Mouse (Mus musculus) stomach, postnatal 0 days (tissue): ENCODE data around the gene Clic1. TPM values are rescaled to one million over a fixed set of nuclear protein-coding genes. Genes with fewer than 3 reads are reported as not detected.
"Not testable (repeated sequence)": the region's sequence is repeated elsewhere in the genome, so short reads cannot be mapped to it uniquely, and the experiment has no call there.

Source experiments
- ATAC-seq: fragments of 200-750 bp; cut with Nextera tagmentation; 2 replicates; pipeline ENCODE4 v1.8.0; 2017; ENCODE audit not compliant: low FRiP score, low TSS enrichment
- DNase-seq: peaks from one replicate; pipeline ENCODE4 v3.0.0-alpha.2; 2016; ENCODE audit warnings: low spot score
- H3K27ac ChIP-seq: fragments of 300-500 bp; sonication (generic); replicated peaks from 2 replicates; pipeline ENCODE4 v1.5.1; 2014; ENCODE audit warnings: mild to moderate bottlenecking, control low read depth
- H3K27me3 ChIP-seq: fragments of 300-500 bp; sonication (generic); 2 replicates; pipeline ENCODE4 v1.6.1; 2014; ENCODE audit warnings: low read length; ENCODE audit not compliant: control insufficient read depth, insufficient read depth
- H3K36me3 ChIP-seq: fragments of 300-500 bp; sonication (generic); 2 replicates; pipeline ENCODE4 v1.6.1; 2014; ENCODE audit warnings: low read length, mixed read lengths; ENCODE audit not compliant: control insufficient read depth, insufficient read depth
- H3K4me1 ChIP-seq: fragments of 300-500 bp; sonication (generic); replicated peaks from 2 replicates; pipeline ENCODE4 v1.6.1; 2014; ENCODE audit warnings: antibody characterized with exemption; ENCODE audit not compliant: control insufficient read depth, insufficient read depth
- H3K4me2 ChIP-seq: fragments of 300-500 bp; sonication (generic); replicated peaks from 2 replicates; pipeline ENCODE4 v1.6.1; 2014; ENCODE audit warnings: low read depth, mild to moderate bottlenecking, control low read depth, moderate library complexity
- H3K4me3 ChIP-seq: fragments of 300-500 bp; sonication (generic); 2 replicates; pipeline ENCODE4 v1.5.1; 2014; ENCODE audit warnings: low read depth, low read length, control low read depth
- H3K9ac ChIP-seq: fragments of 300-500 bp; sonication (generic); 2 replicates; pipeline ENCODE4 v1.6.1; 2014; ENCODE audit warnings: mild to moderate bottlenecking, low read length, control low read depth, mixed read lengths
- H3K9me3 ChIP-seq: fragments of 300-500 bp; sonication (generic); 2 replicates; pipeline ENCODE4 v1.6.1; 2016; ENCODE audit warnings: low read length; ENCODE audit not compliant: control insufficient read depth
- CTCF ChIP-seq: IDR thresholded peaks from 2 replicates; pipeline ENCODE4 v1.5.1; 2016; ENCODE audit warnings: antibody characterized with exemption, low read depth, mild to moderate bottlenecking, moderate library complexity
- EP300 ChIP-seq: optimal IDR thresholded peaks from 2 replicates; pipeline ENCODE3; 2016; ENCODE audit warnings: antibody characterized with exemption
- WGBS: fragments of 180-500 bp; shearing (Covaris S2); extraction: QIAGEN DNeasy Blood & Tissue Kit; methylation state at CpG from one replicate; pipeline ENCODE4 v1.1.7; 2014; 5-methylcytosine and 5-hydroxymethylcytosine counted together
- polyA plus RNA-seq: library from polyadenylated mRNA; unstranded; fragments of >200 nt; fragmentation: Nextera tagmentation; extraction: Ambion mirVana; gene quantifications from 2 replicates; pipeline ENCODE4 v1.2.1, GENCODE M21; 2015

Gene Clic1
- polyA plus RNA-seq, 1 experiment from 2014 or later = 344 TPM

DNA sequence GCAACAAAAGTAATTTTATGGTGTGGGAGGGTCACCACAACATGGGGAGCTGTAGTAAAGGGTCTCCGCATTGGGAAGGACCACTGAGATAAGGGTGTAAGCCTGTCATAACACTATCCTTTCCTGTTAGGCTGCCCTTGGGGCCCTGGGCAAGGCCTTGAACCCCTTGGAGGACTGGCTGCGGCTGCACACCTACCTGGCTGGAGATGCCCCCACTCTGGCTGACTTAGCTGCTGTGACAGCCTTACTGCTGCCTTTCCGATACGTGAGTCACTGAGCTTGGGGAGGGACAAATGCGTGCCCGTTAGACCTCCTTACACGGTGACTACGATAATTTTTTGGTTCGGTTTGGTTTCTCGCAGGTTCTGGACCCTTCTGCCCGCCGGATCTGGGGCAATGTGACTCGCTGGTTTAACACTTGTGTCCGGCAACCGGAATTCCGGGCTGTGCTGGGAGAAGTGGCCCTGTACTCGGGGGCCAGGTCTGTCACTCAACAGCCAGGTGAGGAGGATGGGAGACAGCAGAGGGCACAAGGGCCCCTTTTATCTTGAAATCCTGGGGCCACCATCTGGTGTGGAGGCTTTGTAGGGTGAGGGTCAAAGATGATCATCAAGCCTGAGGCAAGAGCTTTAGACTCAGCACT lies 45.6 kb upstream of the Clic1 start:
- no peak overlapping the region for H3K27ac ChIP-seq

GRCm38 (mm10) chr17:35005158-35005557 lies 44.6 kb upstream of the Clic1 start:
- no peak for ATAC-seq
- H3K4me2 ChIP-seq = no peak overlapping the region
- DNase-seq = no peak
- WGBS = 90% methylated on average over 10 of the region's 10 CpGs
- no peak overlapping the region for H3K4me3 ChIP-seq
- no peak overlapping the region for H3K27ac ChIP-seq
- peaks cover 9% of the 10 kb centered on the region for H3K4me1 ChIP-seq
- no peak overlapping the region for H3K9ac ChIP-seq
- H3K9me3 ChIP-seq = no peaks in the 10 kb centered on the region
- TF ChIP-seq CTCF = no peak
- TF ChIP-seq EP300 = no peak
- no peaks in the 10 kb centered on the region for H3K27me3 ChIP-seq
- peaks cover 14% of the 10 kb centered on the region for H3K36me3 ChIP-seq

More for the DNA sequence above, 45.6 kb upstream of the Clic1 start:
- Histone ChIP-seq H3K27me3 (no peaks in the 10 kb centered on the region), H3K9ac (no peak overlapping the region), H3K36me3 (peaks cover 14% of the 10 kb centered on the region), H3K4me3 (no peak overlapping the region), H3K4me2 (no peak overlapping the region), H3K9me3 (no peaks in the 10 kb centered on the region), H3K4me1 (peaks cover 9% of the 10 kb centered on the region)
- DNase-seq (no peak), ATAC-seq (no peak)
- TF ChIP-seq CTCF (no peak), EP300 (no peak)
- 96% methylated on average over 17 of the region's 17 CpGs for WGBS

DNA sequence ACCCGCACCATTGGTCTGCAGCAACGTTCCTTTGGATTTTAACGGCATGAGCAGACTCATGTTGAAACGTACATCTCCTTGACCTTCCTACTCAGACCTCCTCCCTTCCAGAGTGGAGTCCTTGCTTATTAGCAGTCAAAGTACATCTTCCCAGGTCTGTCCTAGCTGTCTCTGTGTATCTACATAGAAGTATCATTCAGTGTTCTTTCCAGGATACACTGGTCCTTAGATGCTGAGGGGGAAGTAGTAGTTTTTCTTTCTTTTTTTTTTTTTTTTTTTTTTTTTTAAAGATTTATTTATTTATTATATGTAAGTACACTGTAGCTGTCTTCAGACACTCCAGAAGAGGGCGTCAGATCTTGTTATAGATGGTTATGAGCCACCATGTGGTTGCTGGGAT lies 43.9 kb upstream of the Clic1 start:
- not testable (repeated sequence) for H3K4me3 ChIP-seq, H3K4me2 ChIP-seq, H3K27ac ChIP-seq, H3K4me1 ChIP-seq, H3K27me3 ChIP-seq, H3K9me3 ChIP-seq, H3K9ac ChIP-seq, ATAC-seq, DNase-seq
- peaks cover 22% of the 10 kb centered on the region for H3K36me3 ChIP-seq
- WGBS = 96% methylated on average over 4 of the region's 5 CpGs

DNA sequence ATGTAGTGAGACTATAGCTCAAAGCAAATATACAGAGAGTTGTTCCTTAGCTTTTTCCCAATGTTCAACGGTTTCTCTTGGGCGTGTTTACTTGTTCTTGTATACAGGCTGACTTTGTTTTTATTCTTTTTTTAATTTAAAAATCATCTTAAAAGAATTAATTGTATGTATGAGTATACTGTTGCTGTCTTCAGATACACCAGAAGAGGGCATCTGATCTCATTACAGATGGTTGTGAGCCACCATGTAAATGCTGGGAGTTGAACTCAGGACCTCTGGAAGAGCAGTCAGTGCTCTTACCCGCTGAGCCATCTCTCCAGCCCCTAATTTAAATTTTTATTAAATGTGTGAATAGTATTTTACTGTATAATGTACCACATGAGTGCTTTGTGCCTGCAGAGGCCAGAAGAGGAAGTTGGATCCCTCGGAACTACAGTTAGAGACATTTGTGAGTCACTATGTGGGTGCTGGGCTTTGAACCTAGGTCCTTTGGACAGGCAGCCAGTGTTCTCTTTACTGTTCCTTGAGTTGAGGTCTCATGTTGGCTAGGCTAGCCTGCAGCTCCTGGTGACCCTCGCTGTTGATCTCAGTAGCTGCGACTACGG lies 42.3 kb upstream of the Clic1 start:
- no peak for DNase-seq
- H3K27ac ChIP-seq = no peak overlapping the region
- peak; percentile 49 for TF ChIP-seq CTCF
- no peak for TF ChIP-seq EP300
- peaks cover 4% of the 10 kb centered on the region for H3K4me1 ChIP-seq
- no peak overlapping the region for H3K4me2 ChIP-seq
- H3K27me3 ChIP-seq = no peaks in the 10 kb centered on the region
- WGBS = 95% methylated on average over 7 of the region's 7 CpGs
- H3K36me3 ChIP-seq = peaks cover 34% of the 10 kb centered on the region
- H3K4me3 ChIP-seq = no peak overlapping the region
- H3K9me3 ChIP-seq = no peaks in the 10 kb centered on the region
- H3K9ac ChIP-seq = no peak overlapping the region
- ATAC-seq = no peak

DNA sequence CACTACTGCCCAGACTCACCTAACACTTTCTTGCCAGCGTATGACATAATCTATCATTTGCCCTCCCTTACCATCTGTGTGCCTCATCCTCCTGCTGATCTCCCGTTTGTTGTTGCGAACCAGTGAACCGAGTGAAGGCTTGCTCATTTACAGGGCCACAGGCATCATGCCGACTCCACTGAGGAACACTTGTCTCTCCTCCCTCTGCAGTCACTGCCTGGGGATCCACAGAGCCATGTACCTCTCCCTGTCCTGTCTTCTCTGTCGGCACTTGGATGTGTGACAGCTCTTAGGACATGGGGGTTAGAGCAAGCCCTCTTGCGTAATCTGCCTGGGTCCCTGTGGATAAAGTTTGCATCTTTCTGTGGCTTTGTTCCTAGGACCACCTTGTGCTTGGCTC lies 40.2 kb upstream of the Clic1 start:
- DNase-seq (no peak), ATAC-seq (no peak)
- H3K9me3 ChIP-seq = no peaks in the 10 kb centered on the region
- no peak overlapping the region for H3K4me2 ChIP-seq
- H3K27ac ChIP-seq = no peak overlapping the region
- TF ChIP-seq CTCF (no peak), EP300 (no peak)
- 88% methylated on average over 7 of the region's 7 CpGs for WGBS
- peaks cover 49% of the 10 kb centered on the region for H3K36me3 ChIP-seq
- no peak overlapping the region for H3K4me3 ChIP-seq
- no peaks in the 10 kb centered on the region for H3K27me3 ChIP-seq
- no peaks in the 10 kb centered on the region for H3K4me1 ChIP-seq
- H3K9ac ChIP-seq = no peak overlapping the region

DNA sequence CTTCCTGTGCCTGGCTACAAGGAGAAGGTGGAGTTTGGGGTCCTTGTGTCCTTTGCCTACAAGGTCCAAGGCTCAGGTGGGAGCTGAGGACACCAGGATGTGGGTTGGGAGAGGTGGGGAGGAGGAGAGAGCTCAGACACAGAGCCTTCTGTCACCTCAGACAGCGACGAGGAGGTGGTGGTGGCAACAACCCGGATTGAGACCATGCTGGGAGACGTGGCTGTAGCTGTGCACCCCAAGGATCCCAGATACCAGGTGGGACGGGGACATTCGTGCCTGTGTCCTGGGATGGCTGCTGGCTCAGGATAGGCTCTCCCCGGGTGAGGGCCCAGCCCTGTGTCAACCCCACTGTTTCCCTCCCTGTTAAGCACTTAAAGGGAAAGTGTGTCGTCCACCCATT lies 38.3 kb upstream of the Clic1 start:
- DNase-seq = no peak
- ATAC-seq = no peak
- TF ChIP-seq EP300 (no peak), CTCF (no peak)

More for the DNA sequence above, 38.3 kb upstream of the Clic1 start:
- Histone ChIP-seq H3K4me2 (no peak overlapping the region), H3K4me3 (no peak overlapping the region), H3K27ac (no peak overlapping the region), H3K9ac (no peak overlapping the region), H3K9me3 (no peaks in the 10 kb centered on the region), H3K4me1 (no peaks in the 10 kb centered on the region), H3K36me3 (peaks cover 48% of the 10 kb centered on the region), H3K27me3 (no peaks in the 10 kb centered on the region)
- WGBS = 94% methylated on average over 8 of the region's 8 CpGs
